Mouse (Mus musculus) brain, embryonic 14.5 days (tissue): ENCODE measurements around the gene Siah1b.

Experiments used
- CTCF ChIP-seq: fragments of 200-500 bp; IDR thresholded peaks from 2 replicates; pipeline ENCODE4 v1.5.1; 2012; ENCODE audit warnings: inconsistent platforms, mild to moderate bottlenecking, moderate library complexity, borderline replicate concordance; ENCODE audit not compliant: insufficient read depth, insufficient read length; ENCODE audit errors: extremely low read depth
- POLR2A ChIP-seq: fragments of 200-500 bp; IDR thresholded peaks from 2 replicates; pipeline ENCODE4 v1.6.1; 2012; ENCODE audit warnings: mild to moderate bottlenecking, inconsistent platforms, borderline replicate concordance; ENCODE audit not compliant: poor library complexity, insufficient read depth, insufficient read length, severe bottlenecking; ENCODE audit errors: extremely low read depth

DNA sequence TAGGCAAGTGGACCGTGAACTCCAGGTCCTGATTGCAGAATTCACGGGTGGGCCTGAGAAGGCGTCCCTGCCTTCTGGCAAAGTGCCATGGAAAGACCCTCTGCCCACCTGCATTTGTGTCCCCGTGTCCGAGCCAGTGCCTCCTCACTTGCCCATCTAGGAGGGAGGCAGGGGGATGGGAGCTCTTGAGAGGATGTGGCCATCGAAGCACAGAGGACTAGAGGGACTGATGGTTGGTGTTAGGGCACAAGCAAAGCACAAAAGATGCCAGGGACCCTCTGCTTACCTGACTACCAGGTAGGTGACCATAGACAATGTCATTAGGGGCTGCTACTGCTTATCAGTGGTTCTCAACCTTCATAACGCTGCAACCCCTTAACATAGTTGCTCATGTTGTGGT lies 25.9 kb upstream of the Siah1b start:
- TF ChIP-seq CTCF (no peak), POLR2A (no peak)
